Mouse (Mus musculus): ENCODE results near the gene Tmc8. TPM values are rescaled to one million over a fixed set of nuclear protein-coding genes. Genes with fewer than 3 reads are reported as not detected.
"Not testable (repeated sequence)": the region's sequence is repeated elsewhere in the genome, so short reads cannot be mapped to it uniquely, and the experiment has no call there.

The Tmc8 gene
- polyA plus RNA-seq, 1 experiment: 25.5 TPM

GRCm38 (mm10) chr11:117819095-117819494, 37.2 kb downstream of the Tmc8 start:
- DNase-seq (ENCODE audit: low read depth, low spot score): no peak
- 41% methylated on average over 8 of the region's 8 CpGs for WGBS

GRCm38 (mm10) chr11:117820173-117820572, 38.3 kb downstream of the Tmc8 start:
- DNase-seq (ENCODE audit: low read depth, low spot score): no peak

GRCm38 (mm10) chr11:117821868-117822267, 40.0 kb downstream of the Tmc8 start:
- DNase-seq (ENCODE audit: low read depth, low spot score): no peak
- 72% methylated on average over 9 of the region's 9 CpGs for WGBS

More at GRCm38 (mm10) chr11:117820173-117820572, 38.3 kb downstream of the Tmc8 start:
- 39% methylated on average over 7 of the region's 7 CpGs for WGBS

GRCm38 (mm10) chr11:117822728-117823241, 40.9 kb downstream of the Tmc8 start:
- DNase-seq (ENCODE audit: low read depth, low spot score): no peak
- WGBS: 21% methylated on average over 7 of the region's 7 CpGs

- 43% methylated on average over 6 of the region's 6 CpGs for WGBS
- DNase-seq (ENCODE audit: low read depth, low spot score): no peak
These were observed 41.5 kb downstream of the Tmc8 start for GRCm38 (mm10) chr11:117823411-117823810.

- DNase-seq (ENCODE audit: low read depth, low spot score): no peak
- 1% methylated on average over 23 of the region's 23 CpGs for WGBS
These were observed 42.4 kb downstream of the Tmc8 start for GRCm38 (mm10) chr11:117824060-117824969.

- under 1% methylated on average over 34 of the region's 34 CpGs for WGBS
- DNase-seq (ENCODE audit: low read depth, low spot score): no peak
These were observed 43.6 kb downstream of the Tmc8 start, which contains the start of the genes Afmid and Tk1 for GRCm38 (mm10) chr11:117825333-117826101. Gene Afmid (plus strand): TSS chr11:117825924. Gene Tk1 (minus strand): TSS chr11:117826092.

GRCm38 (mm10) chr11:117826164-117826563, 44.3 kb downstream of the Tmc8 start:
- DNase-seq (ENCODE audit: low read depth, low spot score): no peak
- 16% methylated on average over 5 of the region's 5 CpGs for WGBS

- WGBS: 35% methylated on average over 8 of the region's 8 CpGs
- no peak for DNase-seq (ENCODE audit: low read depth, low spot score)
These were observed 45.0 kb downstream of the Tmc8 start for GRCm38 (mm10) chr11:117826916-117827315.

GRCm38 (mm10) chr11:117827386-117827785, 45.5 kb downstream of the Tmc8 start:
- WGBS: 18% methylated on average over 3 of the region's 3 CpGs
- DNase-seq (ENCODE audit: low read depth, low spot score): no peak

- DNase-seq (ENCODE audit: low read depth, low spot score): no peak
- WGBS: 10% methylated on average over 18 of the region's 18 CpGs
These were observed 46.4 kb downstream of the Tmc8 start for GRCm38 (mm10) chr11:117828149-117828887.

- no peak for DNase-seq (ENCODE audit: low read depth, low spot score)
- WGBS: 29% methylated on average over 9 of the region's 9 CpGs
These were observed 47.2 kb downstream of the Tmc8 start for GRCm38 (mm10) chr11:117828888-117829604.

- 17% methylated on average over 2 of the region's 2 CpGs for WGBS
These were observed 47.9 kb downstream of the Tmc8 start for GRCm38 (mm10) chr11:117829671-117830215.

GRCm38 (mm10) chr11:117830401-117830800, 48.5 kb downstream of the Tmc8 start:
- DNase-seq (ENCODE audit: low read depth, low spot score): no peak
- 26% methylated on average over 9 of the region's 9 CpGs for WGBS

More at GRCm38 (mm10) chr11:117829671-117830215, 47.9 kb downstream of the Tmc8 start:
- DNase-seq (ENCODE audit: low read depth, low spot score): no peak

- WGBS: 19% methylated on average over 28 of the region's 28 CpGs
- DNase-seq (ENCODE audit: low read depth, low spot score): no peak
These were observed 50.5 kb downstream of the Tmc8 start for GRCm38 (mm10) chr11:117832086-117832969.

GRCm38 (mm10) chr11:117833509-117833908, 51.6 kb downstream of the Tmc8 start:
- WGBS: 49% methylated on average over 6 of the region's 6 CpGs
- DNase-seq (ENCODE audit: low read depth, low spot score): not testable (repeated sequence)

- no peak for DNase-seq (ENCODE audit: low read depth, low spot score)
- WGBS: 30% methylated on average over 8 of the region's 8 CpGs
These were observed 52.2 kb downstream of the Tmc8 start for GRCm38 (mm10) chr11:117834086-117834485.

- no peak for DNase-seq (ENCODE audit: low read depth, low spot score)
- WGBS: 23% methylated on average over 13 of the region's 13 CpGs
These were observed 54.4 kb downstream of the Tmc8 start for GRCm38 (mm10) chr11:117836306-117836705.
